Mouse (Mus musculus) layer of hippocampus, adult 6 months (tissue): ENCODE measurements around the gene Alx3. TPM values are rescaled to one million over a fixed set of nuclear protein-coding genes. Genes with fewer than 3 reads are reported as not detected.

Experiments
- long read RNA-seq, 2 experiments: library from polyadenylated mRNA; unstranded; transcript quantifications; one replicate each; pipeline ENCODE4 v2.0.0; 2019 to 2020
- polyA plus RNA-seq: library from polyadenylated mRNA; unstranded; fragments of <200 nt; fragmentation: Nextera tagmentation; gene quantifications from 2 replicates; pipeline ENCODE4 v1.2.3, GENCODE M21; 2021

Gene Alx3
- 0.10 and 0.49 TPM in 2 replicates for polyA plus RNA-seq
- long read RNA-seq, experiment 1, partial matches to known transcripts = 1 of 2 reads
- long read RNA-seq, experiment 1, other reads (novel, unspliced or antisense) = 1 of 2 reads
- long read RNA-seq, experiment 2, partial matches to known transcripts = 1 of 4 reads
- long read RNA-seq, experiment 2, other reads (novel, unspliced or antisense) = 0 of 4 reads

DNA sequence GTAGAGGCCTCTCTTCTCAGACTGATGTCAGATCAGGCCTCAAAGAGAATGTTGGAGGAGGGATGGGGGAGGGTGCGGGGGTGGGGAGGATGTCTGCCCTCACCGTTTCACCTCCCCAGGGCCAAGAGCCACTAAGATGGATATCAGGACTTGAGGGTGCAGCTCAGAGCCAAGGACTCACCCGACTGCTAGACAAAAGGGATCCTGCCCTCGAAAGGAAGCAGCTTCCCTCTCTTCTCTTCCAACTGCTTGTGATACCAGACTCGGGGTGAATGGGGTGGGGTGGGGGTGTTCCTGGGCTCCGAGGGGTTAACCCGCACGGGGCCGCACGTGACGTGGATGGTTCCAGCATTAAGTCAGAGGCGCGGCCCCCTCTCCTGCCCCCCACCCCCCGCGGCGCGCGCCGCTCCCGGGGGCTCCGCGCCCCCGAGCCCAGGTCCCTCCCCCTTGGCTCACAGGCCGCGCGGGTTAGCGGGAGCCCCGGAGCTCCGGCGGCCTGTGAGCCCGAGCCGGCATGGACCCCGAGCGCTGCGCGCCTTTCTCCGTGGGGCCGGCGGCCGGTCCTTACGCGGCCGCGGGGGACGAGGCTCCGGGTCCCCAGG lies at the start of gene Alx3:
Gene Alx3 (plus strand): TSS at position 370 of the 602 bp plus-strand sequence.

GRCm38 (mm10) chr3:107554842-107555241 lies 40.0 kb upstream of the Alx3 start, which contains the start of gene Ubl4b:
TSS of gene Ubl4b (minus strand) at chr3:107555073.

GRCm38 (mm10) chr3:107630682-107631522 lies 36.1 kb downstream of the Alx3 start, which contains the start of gene Gm10961:
TSS of gene Gm10961 (plus strand) at chr3:107631322.

GRCm38 (mm10) chr3:107631523-107631958 lies 36.7 kb downstream of the Alx3 start, which contains the start of gene Strip1:
TSS of gene Strip1 (minus strand) at chr3:107631694.

Other genes with a start within 250 kb of the Alx3 start
- gene Kcnc4, start 135.5 kb upstream of the Alx3 start, polyA plus RNA-seq = 17.1 and 22.0 TPM in 2 replicates
- 147 and 205 TPM in 2 replicates for gene Slc6a17, start 77.0 kb upstream of the Alx3 start, polyA plus RNA-seq
- gene Ubl4b, start 40.0 kb upstream of the Alx3 start, polyA plus RNA-seq = not detected in 2 replicates
- not detected in 2 replicates for gene Gm10961, start 36.3 kb downstream of the Alx3 start, polyA plus RNA-seq
- gene Strip1, start 36.7 kb downstream of the Alx3 start, polyA plus RNA-seq = 60.9 and 62.7 TPM in 2 replicates
- gene Ahcyl1, start 101.5 kb downstream of the Alx3 start, polyA plus RNA-seq = 60.5 and 65.8 TPM in 2 replicates
- gene Csf1, start 165.4 kb downstream of the Alx3 start, polyA plus RNA-seq = 3.3 and 3.4 TPM in 2 replicates